Mouse (Mus musculus): Measurements from ENCODE around the gene Arhgef28.

DNA sequence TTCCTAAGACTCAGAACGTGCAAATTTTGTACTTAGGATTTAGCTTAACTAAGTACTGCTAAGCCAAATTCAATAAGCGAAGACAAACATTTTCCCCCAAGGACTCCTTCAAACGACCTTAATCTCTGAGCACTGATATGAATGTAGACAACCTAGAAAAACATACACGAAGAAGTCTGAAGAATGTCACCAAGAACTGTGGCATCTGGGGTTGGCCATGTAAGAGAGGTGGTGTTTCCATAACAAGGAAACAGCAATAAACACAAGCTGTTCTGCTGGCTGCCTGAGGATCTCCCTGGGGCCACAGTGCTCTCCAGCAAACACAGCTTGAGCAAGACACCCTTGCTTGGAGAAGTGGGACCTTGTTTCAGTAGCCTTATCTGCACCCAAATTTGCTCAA, 87.9 kb downstream of the Arhgef28 start:
- TF ChIP-seq CTCF (IDR thresholded peaks at IDR 0.05; ENCODE audit: low read depth, low read length) (no peak), POLR2AphosphoS5 (IDR thresholded peaks at IDR 0.05; ENCODE audit: insufficient replicate concordance, low read depth, low read length) (no peak)
